Mouse (Mus musculus) brain, embryonic 14.5 days (tissue): ENCODE results near the gene Hexim1. TPM values are rescaled to one million over a fixed set of nuclear protein-coding genes. Genes with fewer than 3 reads are reported as not detected.

Experiments used
- DNase-seq: peaks from one replicate; pipeline ENCODE4 v3.0.0-alpha.2; 2011; ENCODE audit warnings: low read depth
- CTCF ChIP-seq: fragments of 200-500 bp; IDR thresholded peaks from 2 replicates; pipeline ENCODE4 v1.5.1; 2012; ENCODE audit warnings: inconsistent platforms, mild to moderate bottlenecking, moderate library complexity, borderline replicate concordance; ENCODE audit not compliant: insufficient read depth, insufficient read length; ENCODE audit errors: extremely low read depth
- POLR2A ChIP-seq: fragments of 200-500 bp; IDR thresholded peaks from 2 replicates; pipeline ENCODE4 v1.6.1; 2012; ENCODE audit warnings: mild to moderate bottlenecking, inconsistent platforms, borderline replicate concordance; ENCODE audit not compliant: poor library complexity, insufficient read depth, insufficient read length, severe bottlenecking; ENCODE audit errors: extremely low read depth
- polyA plus RNA-seq: library from polyadenylated mRNA; depleted of rRNA; stranded (reverse); fragments of >200 nt; gene quantifications from 2 replicates; pipeline ENCODE4 v1.2.3, GENCODE M21; 2012; rRNA removed

The Hexim1 gene
- polyA plus RNA-seq = 14.4 and 18.9 TPM in 2 replicates

DNA sequence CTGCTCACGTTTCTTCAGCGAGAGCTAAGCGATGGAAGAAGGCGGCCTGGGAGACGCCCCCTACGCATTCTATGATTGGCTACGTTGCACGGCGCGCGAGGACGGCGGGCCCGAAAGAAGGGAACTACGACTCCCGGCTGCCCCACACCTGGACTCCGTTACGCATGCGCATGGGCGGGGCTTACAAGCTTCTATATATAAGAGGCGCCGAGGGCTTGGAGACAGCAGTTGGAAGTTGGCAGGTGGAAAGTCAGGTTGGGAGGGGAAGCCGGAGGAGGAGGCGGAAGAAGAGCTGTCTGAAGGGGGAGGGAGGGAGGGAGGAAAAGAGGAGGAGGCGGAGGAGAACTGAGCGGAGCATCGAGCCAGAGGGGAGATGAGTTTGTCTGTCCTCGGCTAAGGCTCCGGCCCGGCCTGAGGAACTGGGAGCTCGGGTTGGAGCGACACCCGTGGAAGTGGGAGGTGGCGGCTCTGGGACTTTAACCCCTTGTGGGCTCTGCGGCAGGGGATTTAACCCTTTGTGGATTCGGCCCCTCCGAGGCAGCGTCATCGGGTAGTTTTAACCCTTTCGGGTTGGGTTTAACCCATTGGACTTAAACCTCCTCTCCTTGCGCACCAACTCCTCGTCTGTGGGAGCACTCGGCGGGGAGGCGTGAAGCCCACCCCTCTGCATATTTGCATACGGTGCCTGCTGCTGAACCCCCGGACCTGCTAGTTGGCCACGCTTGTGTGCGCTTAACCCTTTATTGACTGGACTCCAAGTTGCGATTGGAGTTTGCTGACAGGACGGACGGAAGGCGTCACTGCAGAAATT, at the start of gene Hexim1:
Hexim1 (plus strand) TSS at position 224 of the 811 bp plus-strand sequence.
- TF ChIP-seq POLR2A (peak; percentile 87; the same call in 1 of the 2 replicates), CTCF (no peak)
- peak; percentile 100 for DNase-seq

- DNase-seq = no peak
- TF ChIP-seq POLR2A (no peak), CTCF (no peak)
Measured at GRCm38 (mm10) chr11:103067051-103067361, 49.0 kb upstream of the Hexim1 start.

DNA sequence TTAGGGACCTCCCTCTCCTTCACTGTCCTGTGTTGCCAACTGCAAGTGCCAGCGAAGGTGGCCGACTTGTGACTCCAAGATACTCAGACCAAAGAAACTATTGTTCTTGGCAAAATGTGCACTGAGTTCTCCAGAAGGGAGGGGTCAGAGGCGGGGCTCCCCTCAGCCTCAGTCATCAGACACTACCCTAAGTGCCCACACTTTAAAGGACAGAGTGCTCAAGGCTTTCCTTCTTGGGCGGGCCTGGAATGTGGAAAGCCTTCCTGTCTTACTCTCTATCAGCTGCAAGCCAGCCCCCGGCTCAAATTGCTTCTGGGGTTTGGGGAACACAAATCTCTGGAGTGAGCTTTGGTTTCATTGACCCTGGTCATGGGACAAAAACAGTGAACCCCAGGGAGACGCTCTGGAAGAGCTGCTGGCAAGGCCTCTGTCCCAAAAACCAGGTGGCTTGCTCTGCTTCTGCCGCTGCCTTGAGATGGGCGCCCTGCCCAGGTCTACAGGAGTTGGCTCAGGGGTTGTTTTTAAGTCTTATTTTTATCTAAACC, 48.5 kb upstream of the Hexim1 start:
- TF ChIP-seq CTCF (no peak), POLR2A (no peak)
- DNase-seq = no peak

DNA sequence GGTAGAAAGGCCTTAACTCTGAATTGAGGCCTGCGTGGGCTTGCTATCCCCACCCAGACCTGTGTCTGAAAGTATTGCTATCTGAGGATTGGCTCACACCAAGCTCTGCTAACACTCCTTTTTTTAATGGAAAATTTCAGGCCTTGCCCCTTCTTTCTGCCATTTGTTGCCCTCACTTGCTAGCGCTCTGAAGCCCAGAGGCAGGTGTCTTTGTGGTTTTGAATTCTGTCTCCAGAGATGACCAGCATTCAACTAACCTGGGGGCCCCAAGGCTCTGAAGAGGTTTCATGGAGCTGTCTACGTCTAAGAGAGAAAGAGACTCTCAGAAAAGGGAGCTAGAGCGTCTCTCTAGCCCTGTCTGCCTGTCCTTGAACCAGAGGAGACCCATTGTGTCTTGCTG, 47.8 kb upstream of the Hexim1 start:
- DNase-seq = no peak

DNA sequence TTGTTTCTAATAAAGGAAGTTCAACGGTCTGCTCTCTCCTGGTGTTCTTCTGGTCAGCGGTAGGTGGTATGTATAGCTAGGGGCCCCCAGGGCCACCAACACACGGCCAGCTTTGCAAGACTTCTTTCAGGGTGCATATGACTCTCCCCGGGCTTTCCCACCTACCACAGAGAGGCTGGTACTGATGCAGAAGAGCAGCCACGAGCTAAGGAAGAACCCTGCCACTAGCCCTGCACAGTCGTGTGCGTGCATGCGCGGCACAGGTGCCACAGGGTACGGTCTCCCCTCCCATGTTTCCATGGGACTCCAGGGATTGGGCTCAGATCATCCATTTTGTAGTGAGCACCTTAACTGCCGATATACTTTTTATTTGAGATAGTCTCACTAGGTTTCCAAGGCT, 47.1 kb upstream of the Hexim1 start:
- TF ChIP-seq POLR2A = no peak
- no peak for TF ChIP-seq CTCF

More for the DNA sequence above, 47.8 kb upstream of the Hexim1 start:
- no peak for TF ChIP-seq CTCF
- TF ChIP-seq POLR2A = no peak

GRCm38 (mm10) chr11:103069731-103070130, 46.3 kb upstream of the Hexim1 start:
- TF ChIP-seq POLR2A (no peak), CTCF (no peak)
- DNase-seq = no peak

More for the DNA sequence above, 47.1 kb upstream of the Hexim1 start:
- DNase-seq = no peak

DNA sequence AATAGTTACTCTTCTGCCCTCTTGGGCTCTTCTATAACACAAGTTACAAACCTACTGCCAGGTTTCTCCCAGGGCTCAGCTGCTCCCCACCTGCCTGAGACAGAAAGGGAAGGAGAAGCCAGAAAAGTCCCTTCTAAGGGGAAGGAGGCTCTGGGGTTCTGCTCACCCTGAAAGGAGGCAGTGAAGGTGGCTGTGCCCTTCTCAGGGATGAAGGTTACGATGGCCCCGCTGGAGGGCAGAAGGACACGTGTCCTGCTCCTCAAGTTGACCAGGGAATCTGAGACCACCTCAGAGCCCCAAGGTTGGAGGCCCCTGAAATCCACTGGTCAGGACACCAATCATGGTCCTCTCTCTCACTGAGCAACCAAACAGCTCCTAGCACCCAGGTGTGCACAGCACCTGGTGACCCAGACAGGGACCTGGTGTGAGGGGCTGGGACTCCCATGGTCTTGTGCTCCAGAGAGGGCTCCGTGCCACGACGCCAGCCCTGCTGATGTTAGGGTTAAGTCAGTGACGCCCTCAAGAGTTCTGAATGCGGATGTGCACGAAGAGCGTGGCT, 45.6 kb upstream of the Hexim1 start:
- TF ChIP-seq POLR2A (no peak), CTCF (no peak)
- DNase-seq = no peak

- no peak for TF ChIP-seq CTCF
- DNase-seq = no peak
Measured at GRCm38 (mm10) chr11:103073671-103074070, 42.4 kb upstream of the Hexim1 start.

GRCm38 (mm10) chr11:103074121-103074650, 41.8 kb upstream of the Hexim1 start:
- no peak for DNase-seq
- TF ChIP-seq CTCF (no peak), POLR2A (no peak)

GRCm38 (mm10) chr11:103074796-103075323, 41.2 kb upstream of the Hexim1 start:
- no peak for DNase-seq
- TF ChIP-seq POLR2A (no peak), CTCF (no peak)

DNA sequence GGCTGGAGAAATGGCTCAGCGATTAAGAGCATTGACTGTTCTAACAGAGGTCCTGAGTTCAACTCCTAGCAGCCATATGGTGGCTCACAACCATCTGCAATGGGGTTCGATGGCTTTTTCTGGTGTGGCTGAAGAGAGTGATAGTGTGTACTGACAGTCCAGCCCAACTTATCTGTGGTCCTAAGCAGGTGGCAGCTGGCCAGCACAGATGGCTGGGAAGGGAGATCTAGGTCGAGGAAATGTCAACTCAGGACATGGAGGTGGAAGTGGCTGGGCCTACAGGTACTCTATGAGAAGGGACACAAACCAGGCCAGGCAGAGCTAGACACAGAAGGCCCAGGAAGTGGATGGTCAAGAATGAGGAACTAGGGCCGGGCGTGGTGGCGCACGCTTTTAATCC, 40.0 kb upstream of the Hexim1 start:
- no peak for DNase-seq
- TF ChIP-seq CTCF (no peak), POLR2A (no peak)

- no peak for DNase-seq
Measured at GRCm38 (mm10) chr11:103076581-103076980, 39.5 kb upstream of the Hexim1 start.

GRCm38 (mm10) chr11:103078131-103078530, 37.9 kb upstream of the Hexim1 start:
- DNase-seq = no peak
- TF ChIP-seq POLR2A (no peak), CTCF (no peak)

More at GRCm38 (mm10) chr11:103076581-103076980, 39.5 kb upstream of the Hexim1 start:
- TF ChIP-seq POLR2A = no peak
- no peak for TF ChIP-seq CTCF
